Mouse (Mus musculus) hindbrain, postnatal 0 days (tissue): ENCODE data around the gene Nup62. TPM values are rescaled to one million over a fixed set of nuclear protein-coding genes. Genes with fewer than 3 reads are reported as not detected.

Experiments
- ATAC-seq: fragments of 200-750 bp; cut with Nextera tagmentation; 2 replicates; pipeline ENCODE4 v1.8.0; 2017; ENCODE audit warnings: mild to moderate bottlenecking, moderate TSS enrichment, moderate library complexity
- DNase-seq: peaks from one replicate; pipeline ENCODE4 v3.0.0-alpha.2; 2015; ENCODE audit warnings: low spot score
- H3K27ac ChIP-seq: fragments of 300-500 bp; sonication (generic); 2 replicates; pipeline ENCODE4 v1.5.1; 2014; ENCODE audit warnings: mild to moderate bottlenecking
- H3K27me3 ChIP-seq: fragments of 300-500 bp; sonication (generic); 2 replicates; pipeline ENCODE4 v1.6.1; 2014; ENCODE audit warnings: low read length, mixed read lengths; ENCODE audit not compliant: insufficient read depth
- H3K36me3 ChIP-seq: fragments of 300-500 bp; sonication (generic); 2 replicates; pipeline ENCODE4 v1.6.1; 2014; ENCODE audit warnings: low read length, mixed read lengths; ENCODE audit not compliant: insufficient read depth
- H3K4me1 ChIP-seq: fragments of 300-500 bp; sonication (generic); 2 replicates; pipeline ENCODE4 v1.6.1; 2014; ENCODE audit warnings: antibody characterized with exemption, low read length, mixed read lengths; ENCODE audit not compliant: insufficient read depth
- H3K4me2 ChIP-seq: fragments of 300-500 bp; sonication (generic); 2 replicates; pipeline ENCODE4 v1.6.1; 2014; ENCODE audit warnings: low read depth, mild to moderate bottlenecking, low read length, moderate library complexity, mixed read lengths
- H3K4me3 ChIP-seq: fragments of 300-500 bp; sonication (generic); 2 replicates; pipeline ENCODE4 v1.5.1; 2014; ENCODE audit warnings: low read length
- H3K9ac ChIP-seq: fragments of 300-500 bp; sonication (generic); replicated peaks from 2 replicates; pipeline ENCODE4 v1.6.1; 2014; ENCODE audit warnings: mild to moderate bottlenecking, low read length, moderate library complexity, mixed read lengths
- H3K9me3 ChIP-seq: fragments of 300-500 bp; sonication (generic); 2 replicates; pipeline ENCODE4 v1.6.1; 2016; ENCODE audit warnings: low read length, mixed read lengths
- CTCF ChIP-seq: IDR thresholded peaks from 2 replicates; pipeline ENCODE4 v1.5.1; 2016; ENCODE audit warnings: antibody characterized with exemption, control low read depth, low read depth
- WGBS: fragments of 180-500 bp; shearing (Covaris S2); extraction: QIAGEN DNeasy Blood & Tissue Kit; methylation state at CpG from one replicate; pipeline ENCODE4 v1.1.7; 2014; 5-methylcytosine and 5-hydroxymethylcytosine counted together
- polyA plus RNA-seq: library from polyadenylated mRNA; unstranded; fragments of >200 nt; fragmentation: Nextera tagmentation; extraction: Ambion mirVana; gene quantifications from 2 replicates; pipeline ENCODE4 v1.2.1, GENCODE M21; 2015
- total RNA-seq: library from RNA; depleted of rRNA; stranded (reverse); fragments of >200 nt; gene quantifications from 2 replicates; pipeline ENCODE4 v1.2.3, GENCODE M21; 2014

Nup62 gene
- total and polyA plus RNA-seq, 2 experiments from 2014 or later: 46.4 to 67.0 TPM

GRCm38 (mm10) chr7:44824872-44825271, 9.0 kb downstream of the Nup62 start:
- TF ChIP-seq CTCF: peak; percentile 95
- Histone ChIP-seq H3K4me3 (no peak overlapping the region), H3K27me3 (no peaks in the 10 kb centered on the region), H3K9ac (no peak overlapping the region), H3K4me1 (no peaks in the 10 kb centered on the region; the same call in 1 of the 2 replicates), H3K9me3 (no peaks in the 10 kb centered on the region), H3K36me3 (peaks cover 13% of the 10 kb centered on the region), H3K4me2 (no peak overlapping the region), H3K27ac (no peak overlapping the region)
- ATAC-seq (peak; percentile 70; the same call in 1 of the 2 replicates), DNase-seq (peak; percentile 90)
- WGBS: 20% methylated on average over 3 of the region's 3 CpGs

- Histone ChIP-seq H3K4me3 (no peak overlapping the region), H3K36me3 (peaks cover 30% of the 10 kb centered on the region), H3K4me2 (no peak overlapping the region), H3K27ac (no peak overlapping the region), H3K27me3 (no peaks in the 10 kb centered on the region), H3K9me3 (no peaks in the 10 kb centered on the region), H3K9ac (no peak overlapping the region), H3K4me1 (no peaks in the 10 kb centered on the region)
- DNase-seq (no peak), ATAC-seq (no peak)
- WGBS: 85% methylated on average over 3 of the region's 3 CpGs
- no peak for TF ChIP-seq CTCF
Observed at GRCm38 (mm10) chr7:44826771-44827170, 10.9 kb downstream of the Nup62 start.

GRCm38 (mm10) chr7:44828706-44829105, 12.8 kb downstream of the Nup62 start:
- no peaks in the 10 kb centered on the region for H3K27me3 ChIP-seq
- no peak for ATAC-seq
- H3K4me1 ChIP-seq: no peaks in the 10 kb centered on the region
- H3K9me3 ChIP-seq: no peaks in the 10 kb centered on the region
- no peak for TF ChIP-seq CTCF
- no peak overlapping the region for H3K9ac ChIP-seq
- H3K4me3 ChIP-seq: no peak overlapping the region
- no peak for DNase-seq
- no peak overlapping the region for H3K4me2 ChIP-seq
- 84% methylated on average over 5 of the region's 5 CpGs for WGBS
- peaks cover 35% of the 10 kb centered on the region for H3K36me3 ChIP-seq
- H3K27ac ChIP-seq: no peak overlapping the region

- H3K36me3 ChIP-seq: peaks cover 35% of the 10 kb centered on the region
- no peak for TF ChIP-seq CTCF
- ATAC-seq (no peak), DNase-seq (no peak)
- no peak overlapping the region for H3K9ac ChIP-seq
- no peaks in the 10 kb centered on the region for H3K9me3 ChIP-seq
- no peak overlapping the region for H3K27ac ChIP-seq
- 80% methylated on average over 4 of the region's 4 CpGs for WGBS
- H3K4me1 ChIP-seq: no peaks in the 10 kb centered on the region
- no peak overlapping the region for H3K4me2 ChIP-seq
- no peak overlapping the region for H3K4me3 ChIP-seq
- H3K27me3 ChIP-seq: no peaks in the 10 kb centered on the region
Observed at GRCm38 (mm10) chr7:44832763-44833162, 16.9 kb downstream of the Nup62 start.

GRCm38 (mm10) chr7:44835373-44836015, 19.6 kb downstream of the Nup62 start:
- Histone ChIP-seq H3K36me3 (peaks cover 16% of the 10 kb centered on the region), H3K27me3 (no peaks in the 10 kb centered on the region), H3K27ac (no peak overlapping the region), H3K9ac (no peak overlapping the region), H3K4me2 (no peak overlapping the region), H3K9me3 (no peaks in the 10 kb centered on the region), H3K4me3 (no peak overlapping the region), H3K4me1 (peaks cover 9% of the 10 kb centered on the region; the same call in 1 of the 2 replicates)
- TF ChIP-seq CTCF: no peak
- DNase-seq (no peak), ATAC-seq (no peak)
- WGBS: 79% methylated on average over 1 of the region's 1 CpGs

- ATAC-seq (no peak), DNase-seq (no peak)
- H3K27ac ChIP-seq: no peak overlapping the region
- peaks cover 9% of the 10 kb centered on the region; the same call in 1 of the 2 replicates for H3K4me1 ChIP-seq
- peaks cover 11% of the 10 kb centered on the region; the same call in 1 of the 2 replicates for H3K36me3 ChIP-seq
- TF ChIP-seq CTCF: no peak
- 59% methylated on average over 3 of the region's 3 CpGs for WGBS
- no peak overlapping the region for H3K4me2 ChIP-seq
- H3K9ac ChIP-seq: no peak overlapping the region
- H3K9me3 ChIP-seq: no peaks in the 10 kb centered on the region
- H3K4me3 ChIP-seq: no peak overlapping the region
- H3K27me3 ChIP-seq: no peaks in the 10 kb centered on the region
Observed at GRCm38 (mm10) chr7:44836016-44836404, 20.1 kb downstream of the Nup62 start.

GRCm38 (mm10) chr7:44836423-44837053, 20.6 kb downstream of the Nup62 start:
- 84% methylated on average over 9 of the region's 9 CpGs for whole genome bisulfite sequencing
- no peak overlapping the region for H3K9ac ChIP-seq
- DNase-seq: no peak
- ATAC-seq: no peak
- peaks cover 8% of the 10 kb centered on the region; the same call in 1 of the 2 replicates for H3K36me3 ChIP-seq
- no peak overlapping the region for H3K4me3 ChIP-seq
- H3K27ac ChIP-seq: no peak overlapping the region
- peaks cover 9% of the 10 kb centered on the region; the same call in 1 of the 2 replicates for H3K4me1 ChIP-seq
- no peaks in the 10 kb centered on the region for H3K27me3 ChIP-seq
- TF ChIP-seq CTCF: no peak
- H3K9me3 ChIP-seq: no peaks in the 10 kb centered on the region
- no peak overlapping the region for H3K4me2 ChIP-seq
